Mouse (Mus musculus) embryonic facial prominence, embryonic 14.5 days (tissue): Measurements from ENCODE around the gene Galnt18. TPM values are rescaled to one million over a fixed set of nuclear protein-coding genes. Genes with fewer than 3 reads are reported as not detected.
A peak's percentile ranks its signal among the peaks of the same experiment; 100 is the strongest.

Experiments
- ATAC-seq: fragments of 200-750 bp; cut with Nextera tagmentation; 2 replicates; pipeline ENCODE4 v1.8.0; 2017; ENCODE audit warnings: low read depth, moderate number of reproducible peaks, moderate TSS enrichment
- DNase-seq: peaks from one replicate; pipeline ENCODE4 v3.0.0-alpha.2; 2015; ENCODE audit warnings: low spot score
- H3K27ac ChIP-seq: fragments of 300-500 bp; sonication (generic); replicated peaks from 2 replicates; pipeline ENCODE4 v1.5.1; 2014; ENCODE audit warnings: low read depth, mild to moderate bottlenecking, low read length, moderate library complexity
- H3K27me3 ChIP-seq: fragments of 300-500 bp; sonication (generic); replicated peaks from 2 replicates; pipeline ENCODE4 v1.6.1; 2014; ENCODE audit warnings: low read length; ENCODE audit not compliant: control insufficient read depth, insufficient read depth
- H3K36me3 ChIP-seq: fragments of 300-500 bp; sonication (generic); 2 replicates; pipeline ENCODE4 v1.6.1; 2014; ENCODE audit warnings: low read length, mixed read lengths; ENCODE audit not compliant: control insufficient read depth, insufficient read depth
- H3K4me1 ChIP-seq: fragments of 300-500 bp; sonication (generic); 2 replicates; pipeline ENCODE4 v1.6.1; 2014; ENCODE audit warnings: antibody characterized with exemption, low read length; ENCODE audit not compliant: control insufficient read depth, insufficient read depth
- H3K4me2 ChIP-seq: fragments of 300-500 bp; sonication (generic); 2 replicates; pipeline ENCODE4 v1.6.1; 2014; ENCODE audit warnings: low read depth, mild to moderate bottlenecking, low read length, moderate library complexity, mixed read lengths
- H3K4me3 ChIP-seq: fragments of 300-500 bp; sonication (generic); 2 replicates; pipeline ENCODE4 v1.5.1; 2014; ENCODE audit warnings: low read depth, mild to moderate bottlenecking, low read length
- H3K9ac ChIP-seq: fragments of 300-500 bp; sonication (generic); 2 replicates; pipeline ENCODE4 v1.6.1; 2014; ENCODE audit warnings: low read depth, mild to moderate bottlenecking, low read length, moderate library complexity, mixed read lengths
- H3K9me3 ChIP-seq: fragments of 300-500 bp; sonication (generic); 2 replicates; pipeline ENCODE4 v1.6.1; 2016; ENCODE audit warnings: low read length; ENCODE audit not compliant: control insufficient read depth
- WGBS: fragments of 180-500 bp; shearing (Covaris S2); extraction: QIAGEN DNeasy Blood & Tissue Kit; methylation state at CpG from one replicate; pipeline ENCODE4 v1.1.7; 2014; 5-methylcytosine and 5-hydroxymethylcytosine counted together
- polyA plus RNA-seq: library from polyadenylated mRNA; unstranded; fragments of >200 nt; fragmentation: Nextera tagmentation; extraction: Ambion mirVana; gene quantifications from 2 replicates; pipeline ENCODE4 v1.2.1, GENCODE M21; 2014

Galnt18 gene
- polyA plus RNA-seq = 19.2 and 20.8 TPM in 2 replicates

DNA sequence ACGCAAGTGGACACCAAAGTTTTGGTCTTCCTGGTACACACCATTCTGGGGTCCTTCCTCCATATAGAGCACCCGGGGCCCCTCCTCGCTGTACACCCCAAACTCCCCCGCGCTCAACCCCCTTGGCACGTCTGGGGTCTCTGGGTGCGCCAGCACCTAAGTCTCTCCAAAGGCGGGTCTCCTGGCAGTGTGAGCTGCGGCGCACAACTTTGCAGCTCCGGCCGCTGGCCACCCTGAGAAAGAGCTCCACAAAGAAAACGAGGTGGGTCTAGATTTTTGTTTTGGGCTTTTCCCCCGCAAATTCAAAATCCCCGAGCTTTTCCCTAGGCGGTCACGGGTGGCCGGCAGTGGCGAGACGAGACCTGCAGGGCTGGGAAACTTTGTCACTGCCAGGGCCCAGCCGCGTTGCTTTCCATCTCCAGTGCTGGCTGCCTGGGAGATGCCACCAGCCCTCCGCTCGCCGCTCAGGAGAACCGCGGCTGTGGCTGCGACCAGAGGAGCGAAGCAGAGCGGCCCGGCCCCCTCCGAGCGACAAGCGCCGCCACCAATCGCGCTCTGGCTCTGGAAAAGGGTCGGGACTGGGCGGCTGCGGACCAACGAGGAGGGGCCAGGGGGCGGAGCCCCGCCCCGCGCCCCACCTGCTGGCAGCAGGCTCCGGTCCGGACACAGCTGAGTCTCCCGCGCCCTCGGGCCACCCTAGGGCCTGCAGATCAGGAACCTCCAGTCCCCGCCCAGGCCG is at the start of gene Galnt18:
Galnt18 (minus strand) TSS at position 474 of the 739 bp plus-strand sequence.
- under 1% methylated on average over 39 of the region's 52 CpGs for WGBS
- no peak within 1 kb of the TSS for H3K27ac ChIP-seq

DNA sequence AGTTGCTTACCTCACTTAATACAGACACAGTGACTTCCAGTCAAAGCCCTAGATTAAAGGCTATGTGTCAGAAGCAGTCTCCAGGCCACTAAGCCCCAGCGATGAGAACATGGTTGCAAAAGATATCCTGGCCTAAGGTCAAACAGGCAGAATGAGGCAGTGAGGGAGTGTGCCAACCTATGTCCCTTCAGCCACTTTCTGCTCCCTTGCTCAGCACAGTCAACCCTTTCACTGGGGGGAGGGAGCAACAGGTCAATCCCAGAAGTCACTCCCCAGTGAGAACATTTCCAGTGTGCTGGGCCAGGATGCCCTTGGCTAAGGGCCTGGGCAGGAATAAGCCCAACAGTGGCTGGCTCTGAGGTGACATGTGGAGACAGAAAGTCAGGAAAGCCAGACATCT is 47.6 kb upstream of the Galnt18 start:
- no peak for ATAC-seq
- Histone ChIP-seq H3K36me3 (no peaks in the 10 kb centered on the region), H3K4me2 (no peak overlapping the region), H3K9me3 (no peaks in the 10 kb centered on the region), H3K27ac (no peak overlapping the region), H3K4me1 (no peaks in the 10 kb centered on the region), H3K27me3 (no peaks in the 10 kb centered on the region), H3K9ac (no peak overlapping the region), H3K4me3 (no peak overlapping the region)
- no peak for DNase-seq
- WGBS = 94% methylated on average over 1 of the region's 1 CpGs

More for the DNA sequence above, at the start of gene Galnt18:
- Histone ChIP-seq H3K4me3 (peak within 1 kb of the TSS; percentile 57), H3K9ac (peak within 1 kb of the TSS; percentile 61), H3K4me2 (peak within 1 kb of the TSS; percentile 96), H3K9me3 (no peaks in the 10 kb centered on the region), H3K27me3 (peaks cover 14% of the 10 kb centered on the region; the same call in 1 of the 2 replicates), H3K4me1 (peaks cover 3% of the 10 kb centered on the region; the same call in 1 of the 2 replicates), H3K36me3 (no peaks in the 10 kb centered on the region)
- ATAC-seq (peak; percentile 99), DNase-seq (peak; percentile 95)

DNA sequence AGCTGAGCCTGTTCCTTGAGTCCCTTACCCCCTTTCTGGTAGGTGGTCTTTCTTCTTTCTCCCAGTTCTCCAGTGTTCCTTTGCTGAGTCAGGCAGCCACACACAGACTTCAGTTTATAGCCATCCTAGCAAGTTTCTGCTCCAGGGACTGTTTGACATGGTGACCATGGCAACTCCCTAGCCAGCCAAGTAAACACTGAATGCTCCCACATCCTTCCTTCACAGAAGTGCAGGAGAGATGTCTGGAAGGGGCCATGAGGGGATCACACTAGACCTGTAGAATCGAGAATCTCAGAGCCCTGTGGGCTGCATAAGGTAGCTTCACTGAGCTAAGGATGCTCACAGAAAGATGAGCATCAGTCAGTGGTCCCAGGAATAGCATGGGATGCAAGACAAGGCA is 33.3 kb upstream of the Galnt18 start:
- H3K27me3 ChIP-seq = no peaks in the 10 kb centered on the region
- H3K27ac ChIP-seq = no peak overlapping the region
- no peak overlapping the region for H3K4me2 ChIP-seq
- H3K4me3 ChIP-seq = no peak overlapping the region
- H3K9ac ChIP-seq = no peak overlapping the region
- 58% methylated on average over 1 of the region's 1 CpGs for WGBS
- H3K36me3 ChIP-seq = no peaks in the 10 kb centered on the region
- H3K4me1 ChIP-seq = no peaks in the 10 kb centered on the region
- no peaks in the 10 kb centered on the region for H3K9me3 ChIP-seq
- no peak for DNase-seq
- no peak for ATAC-seq

DNA sequence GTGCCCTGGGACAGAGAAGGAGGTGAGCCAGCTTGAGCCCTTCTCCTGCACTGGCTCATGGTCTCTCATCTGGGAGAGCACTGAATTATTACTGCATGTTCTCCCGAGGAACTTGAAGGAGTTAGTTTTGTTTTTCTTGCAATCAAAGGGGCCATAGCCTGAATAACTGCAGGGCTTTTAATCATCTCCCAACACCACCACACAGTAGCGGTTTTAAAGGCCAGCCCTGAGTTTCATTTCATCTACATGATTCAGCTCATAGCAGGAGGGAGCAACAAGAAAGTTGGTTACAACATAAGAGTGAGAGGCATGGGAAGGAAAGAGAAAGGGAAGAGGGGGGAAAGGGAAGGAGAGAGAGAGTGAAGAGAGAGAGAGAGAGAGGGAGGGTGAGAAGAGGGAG is 31.3 kb upstream of the Galnt18 start:
- Histone ChIP-seq H3K9ac (no peak overlapping the region), H3K27ac (no peak overlapping the region), H3K36me3 (no peaks in the 10 kb centered on the region), H3K4me2 (no peak overlapping the region), H3K9me3 (no peaks in the 10 kb centered on the region), H3K4me1 (no peaks in the 10 kb centered on the region), H3K4me3 (no peak overlapping the region), H3K27me3 (no peaks in the 10 kb centered on the region)
- WGBS = 42% methylated on average over 2 of the region's 2 CpGs
- DNase-seq = no peak
- ATAC-seq = no peak

DNA sequence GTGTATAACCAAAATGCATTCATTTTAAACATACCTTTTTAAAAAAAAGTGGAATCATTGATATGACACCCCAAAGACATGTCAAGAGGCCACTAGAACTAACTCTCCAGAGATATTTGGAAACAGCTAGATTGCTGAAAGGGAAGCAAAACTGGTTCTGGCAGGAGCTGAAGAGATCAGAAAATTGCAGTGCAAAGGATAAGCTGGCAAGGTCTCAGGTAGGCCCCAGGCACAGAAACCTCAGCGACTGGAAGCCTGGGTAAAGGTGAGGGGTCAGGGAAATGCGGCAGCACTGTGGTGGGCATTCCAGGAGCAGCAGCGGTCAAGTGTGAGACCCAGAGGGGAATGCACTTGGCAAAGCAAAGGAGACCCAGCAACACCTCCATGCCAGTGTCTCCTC is 30.0 kb upstream of the Galnt18 start:
- no peak for DNase-seq
- Histone ChIP-seq H3K9me3 (no peaks in the 10 kb centered on the region), H3K36me3 (no peaks in the 10 kb centered on the region), H3K27me3 (no peaks in the 10 kb centered on the region), H3K4me1 (no peaks in the 10 kb centered on the region), H3K9ac (no peak overlapping the region), H3K27ac (no peak overlapping the region), H3K4me2 (no peak overlapping the region), H3K4me3 (no peak overlapping the region)
- ATAC-seq = no peak
- WGBS = 54% methylated on average over 3 of the region's 3 CpGs

DNA sequence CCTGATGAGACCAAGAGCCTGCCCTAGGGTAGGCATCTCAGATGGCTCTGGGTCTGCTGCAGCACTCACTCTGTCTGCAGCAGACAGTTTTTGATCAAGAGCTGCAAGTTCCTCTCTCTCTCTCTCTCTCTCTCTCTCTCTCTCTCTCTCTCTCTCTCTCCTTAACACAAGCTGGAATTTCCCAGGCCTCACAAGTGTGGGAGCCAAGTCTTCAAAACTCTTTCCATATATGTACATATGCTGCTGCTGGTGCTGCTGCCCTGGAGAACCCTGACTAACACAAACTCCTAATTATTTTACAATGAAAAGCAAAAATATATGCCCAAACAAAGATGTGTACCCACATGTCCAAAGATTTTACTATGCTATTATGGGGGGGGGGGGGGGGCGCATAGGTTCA is 26.3 kb upstream of the Galnt18 start:
- no peak overlapping the region for H3K4me3 ChIP-seq
- 100% methylated on average over 1 of the region's 1 CpGs for WGBS
- no peaks in the 10 kb centered on the region for H3K36me3 ChIP-seq
- H3K4me2 ChIP-seq = no peak overlapping the region
- 0 out of 2 replicates have a peak, but pooled peaks cover under 1% of the 10 kb centered on the region for H3K4me1 ChIP-seq
- H3K9ac ChIP-seq = no peak overlapping the region
- DNase-seq (peak; percentile 27), ATAC-seq (no peak)
- H3K27me3 ChIP-seq = no peaks in the 10 kb centered on the region
- H3K9me3 ChIP-seq = no peaks in the 10 kb centered on the region
- no peak overlapping the region for H3K27ac ChIP-seq

DNA sequence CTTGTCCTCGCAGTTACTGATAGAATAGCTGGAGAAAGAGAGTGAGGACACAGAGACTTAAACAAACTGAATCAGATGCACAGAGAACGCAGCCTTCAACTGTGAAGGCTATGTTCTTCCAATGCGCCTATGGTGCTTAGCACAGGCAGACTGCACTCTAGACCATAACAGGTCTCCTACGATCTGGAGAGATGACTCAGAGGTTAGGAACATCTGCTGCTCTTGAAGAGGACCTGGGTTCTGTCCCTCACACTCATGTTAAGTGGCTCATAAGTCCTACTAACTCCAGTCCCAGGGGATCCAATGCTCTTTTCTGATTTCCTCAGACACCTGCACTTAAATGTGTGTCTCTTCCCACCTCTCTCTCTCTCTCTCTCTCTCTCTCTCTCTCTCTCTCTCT is 24.9 kb upstream of the Galnt18 start:
- H3K36me3 ChIP-seq = no peaks in the 10 kb centered on the region
- H3K27me3 ChIP-seq = no peaks in the 10 kb centered on the region
- no peak overlapping the region for H3K4me3 ChIP-seq
- no peaks in the 10 kb centered on the region for H3K9me3 ChIP-seq
- H3K9ac ChIP-seq = no peak overlapping the region
- peaks cover 6% of the 10 kb centered on the region; the same call in 1 of the 2 replicates for H3K4me1 ChIP-seq
- H3K27ac ChIP-seq = no peak overlapping the region
- no peak for ATAC-seq
- 95% methylated on average over 4 of the region's 4 CpGs for WGBS
- no peak overlapping the region for H3K4me2 ChIP-seq
- DNase-seq = no peak

DNA sequence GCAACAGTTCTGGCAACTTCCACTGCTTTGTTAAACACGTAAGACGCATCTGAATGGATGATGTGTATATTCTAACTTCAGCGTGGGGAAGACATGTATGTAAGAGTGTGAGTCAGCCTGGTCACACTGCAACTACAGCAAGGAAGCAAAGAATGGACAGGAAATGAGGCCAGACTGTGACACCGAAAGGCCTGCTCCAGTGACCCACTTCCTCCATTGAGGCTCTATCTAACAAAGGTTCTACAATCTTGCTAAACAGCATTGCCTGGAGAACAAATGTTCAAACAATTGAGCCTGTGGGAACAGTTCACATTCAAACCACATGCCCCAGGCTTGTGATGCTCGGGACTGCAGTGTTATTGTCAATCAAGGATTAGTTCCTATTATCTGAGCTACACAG is 21.0 kb upstream of the Galnt18 start:
- Histone ChIP-seq H3K27me3 (no peaks in the 10 kb centered on the region), H3K4me1 (peaks cover 6% of the 10 kb centered on the region; the same call in 1 of the 2 replicates), H3K4me2 (no peak overlapping the region), H3K9ac (no peak overlapping the region), H3K9me3 (no peaks in the 10 kb centered on the region), H3K27ac (no peak overlapping the region), H3K36me3 (no peaks in the 10 kb centered on the region), H3K4me3 (no peak overlapping the region)
- no peak for ATAC-seq
- WGBS = 77% methylated on average over 5 of the region's 5 CpGs
- no peak for DNase-seq

DNA sequence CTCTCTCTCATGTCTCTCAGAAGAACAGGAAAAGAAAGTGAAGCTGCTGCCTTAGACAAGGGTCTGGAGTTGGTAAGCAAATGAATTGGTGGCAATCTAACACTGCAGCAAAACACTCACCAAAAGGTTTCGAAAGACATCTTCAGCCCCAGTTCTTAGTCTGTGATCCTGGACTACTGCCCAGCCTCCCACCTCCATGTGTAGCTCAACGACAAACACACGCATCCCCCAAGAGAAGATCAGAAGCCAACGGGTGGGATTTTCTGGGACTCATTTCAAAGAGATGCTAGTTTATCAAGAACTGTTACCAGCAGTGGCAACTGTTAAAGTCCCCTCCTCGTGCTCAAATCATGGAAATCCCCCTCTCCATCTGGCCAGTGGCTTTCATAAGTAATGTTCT is 20.3 kb upstream of the Galnt18 start:
- no peak overlapping the region for H3K9ac ChIP-seq
- H3K27me3 ChIP-seq = no peaks in the 10 kb centered on the region
- no peak overlapping the region for H3K4me2 ChIP-seq
- H3K4me3 ChIP-seq = no peak overlapping the region
- H3K27ac ChIP-seq = no peak overlapping the region
- no peak for ATAC-seq
- WGBS = 66% methylated on average over 5 of the region's 5 CpGs
- no peaks in the 10 kb centered on the region for H3K36me3 ChIP-seq
- H3K9me3 ChIP-seq = no peaks in the 10 kb centered on the region
- no peak for DNase-seq
- peaks cover 6% of the 10 kb centered on the region; the same call in 1 of the 2 replicates for H3K4me1 ChIP-seq
